Mouse (Mus musculus) small intestine, adult 10 weeks (tissue): ENCODE results near the gene Dus2. TPM values are rescaled to one million over a fixed set of nuclear protein-coding genes. Genes with fewer than 3 reads are reported as not detected.

Experiments used
- polyA plus RNA-seq: library from polyadenylated mRNA; stranded (reverse); fragments of 350-450 nt; fragmentation: Illumina TruSeq; extraction: RNeasy Lipid Tissue Mini Kit (QIAGEN cat#74804); gene quantifications from one replicate; pipeline ENCODE4 v1.2.3, GENCODE M21; 2014; ENCODE audit warnings: low replicate concordance

Dus2 gene
- polyA plus RNA-seq, result 1.3 TPM

DNA sequence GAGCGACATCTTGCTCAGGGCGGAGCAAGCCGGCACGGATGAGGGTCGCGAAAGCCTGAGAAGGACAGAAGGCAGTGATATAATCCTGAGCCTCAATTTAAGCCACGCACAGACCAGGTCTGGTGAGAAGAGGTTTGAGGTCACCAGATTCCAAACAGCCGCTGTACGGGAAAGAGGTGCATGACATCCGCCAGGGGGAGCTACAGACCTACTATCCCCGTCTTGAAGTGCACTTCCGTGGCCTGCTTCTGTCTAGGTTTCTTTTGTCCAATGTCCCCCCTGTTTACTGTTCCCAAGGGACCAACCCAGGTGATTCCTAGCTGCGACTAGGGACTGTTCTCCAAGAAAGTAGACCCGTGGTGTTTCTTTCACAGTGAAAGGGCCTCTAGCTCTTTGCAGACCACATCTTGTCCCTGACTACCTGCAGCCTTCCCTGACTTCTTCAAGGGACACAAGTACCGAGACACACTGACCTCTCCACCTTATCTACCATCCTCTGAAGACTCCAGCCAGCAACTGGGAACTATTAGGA lies at the start of gene Dus2:
Gene Dus2, plus strand, starts transcription at position 482 of the 532 bp plus-strand sequence.

DNA sequence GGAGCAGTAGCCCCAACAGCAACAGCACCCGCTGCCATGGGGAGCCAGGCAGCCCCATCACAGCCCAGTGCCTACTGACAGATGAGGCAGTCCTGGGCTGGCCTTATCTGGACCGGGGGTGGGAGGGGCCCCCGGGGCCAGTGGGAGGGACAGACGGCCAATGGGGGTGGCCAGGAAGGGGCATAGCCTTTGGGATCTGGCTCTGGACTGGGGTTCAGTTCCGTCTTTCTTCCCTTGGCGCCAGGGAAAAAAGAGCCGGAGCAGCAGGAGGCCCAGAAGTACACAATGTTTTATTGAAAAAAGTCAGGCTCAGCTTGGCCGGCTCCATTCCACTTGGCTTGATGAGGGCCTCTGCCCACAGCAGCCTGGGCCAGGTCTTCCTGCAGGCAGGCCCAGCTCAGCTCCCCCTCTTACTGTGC lies 47.8 kb upstream of the Dus2 start, which contains the start of gene Lcat:
Gene Lcat, minus strand, starts transcription at position 62 of the 419 bp plus-strand sequence.

DNA sequence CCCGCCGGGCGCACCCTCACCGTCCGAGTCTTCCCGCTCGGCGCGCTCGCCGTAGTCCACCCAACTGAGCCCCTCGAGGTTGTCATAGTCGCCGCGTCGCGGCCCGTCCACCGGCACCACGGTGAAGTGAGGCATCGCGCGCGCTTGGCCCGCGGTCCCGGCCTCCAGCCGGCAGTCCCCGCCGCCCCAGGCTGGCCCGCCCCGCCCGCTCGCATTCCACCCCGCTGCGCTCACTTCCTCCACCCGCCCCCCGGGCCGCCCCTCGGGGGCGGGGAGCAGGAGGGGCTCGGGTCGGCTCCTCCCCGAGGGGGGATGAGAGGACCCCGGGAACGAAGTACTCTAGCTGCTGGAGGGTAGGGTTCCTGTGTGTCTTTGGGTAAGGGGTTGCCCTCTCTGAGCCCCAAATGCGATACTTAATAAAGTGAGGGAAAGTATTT lies 25.2 kb upstream of the Dus2 start, which contains the start of gene Slc12a4:
Gene Slc12a4, minus strand, starts transcription at position 193 of the 437 bp plus-strand sequence.

DNA sequence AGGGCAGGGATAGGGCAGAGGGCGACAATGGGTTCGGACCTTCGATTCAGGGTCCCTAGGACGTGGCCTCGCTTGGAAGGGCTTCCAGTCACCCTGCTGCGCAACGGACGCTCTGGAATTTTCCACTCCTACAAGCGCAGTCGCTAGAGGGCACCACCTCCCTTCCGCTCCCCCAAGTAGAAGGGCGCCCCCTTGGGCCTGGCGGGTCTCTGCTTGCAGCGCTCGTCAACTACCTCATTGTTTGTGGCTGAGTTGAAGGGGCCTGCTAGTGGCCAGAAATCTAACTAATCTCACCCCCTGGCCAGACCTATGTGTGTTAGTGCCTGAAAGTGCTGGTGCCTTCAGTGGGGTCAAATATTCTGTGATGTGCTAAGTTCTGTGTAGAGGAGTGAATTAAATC lies 11.8 kb upstream of the Dus2 start, which contains the start of gene Dpep3:
Gene Dpep3, minus strand, starts transcription at position 105 of the 400 bp plus-strand sequence.

DNA sequence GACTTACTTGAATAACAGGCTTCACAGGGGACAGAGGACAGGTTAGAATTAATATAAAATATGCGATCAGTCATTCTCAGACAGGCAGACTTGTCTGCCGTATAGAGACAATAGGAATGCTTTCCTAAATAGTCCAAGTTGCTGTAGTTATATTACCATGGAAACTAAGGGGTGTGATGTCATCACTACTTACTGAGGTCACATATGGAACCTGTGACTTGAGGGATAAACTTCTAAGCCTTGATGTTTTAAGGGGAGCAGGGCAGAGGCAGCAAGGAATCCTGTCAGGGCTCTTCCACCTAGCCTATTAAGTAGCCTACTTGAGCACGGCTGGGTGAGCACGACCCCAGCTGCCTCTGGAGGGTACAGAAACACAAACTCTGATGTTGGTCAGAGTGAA lies 14.7 kb downstream of the Dus2 start, which contains the start of gene Dpep2nb:
Gene Dpep2nb, minus strand, starts transcription at position 101 of the 400 bp plus-strand sequence.

DNA sequence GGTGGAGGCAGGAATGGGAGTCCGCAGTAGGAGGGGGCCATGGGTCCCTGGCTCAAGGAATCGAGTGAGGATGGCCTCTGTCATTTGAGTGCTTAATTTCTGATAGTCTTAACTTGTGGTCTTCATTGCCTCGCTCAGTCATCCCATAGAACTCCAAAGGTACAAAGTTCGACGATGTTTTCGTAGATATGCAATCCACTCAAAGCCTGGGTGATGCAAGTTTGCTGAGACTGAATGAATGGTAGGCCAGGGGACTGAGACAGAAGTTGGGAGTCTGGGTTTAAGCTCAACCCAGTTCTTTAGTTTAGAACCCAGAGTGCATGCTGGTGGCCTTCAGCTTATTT lies 20.5 kb downstream of the Dus2 start, which contains the start of gene Ddx28:
Gene Ddx28, minus strand, starts transcription at position 240 of the 344 bp plus-strand sequence.

DNA sequence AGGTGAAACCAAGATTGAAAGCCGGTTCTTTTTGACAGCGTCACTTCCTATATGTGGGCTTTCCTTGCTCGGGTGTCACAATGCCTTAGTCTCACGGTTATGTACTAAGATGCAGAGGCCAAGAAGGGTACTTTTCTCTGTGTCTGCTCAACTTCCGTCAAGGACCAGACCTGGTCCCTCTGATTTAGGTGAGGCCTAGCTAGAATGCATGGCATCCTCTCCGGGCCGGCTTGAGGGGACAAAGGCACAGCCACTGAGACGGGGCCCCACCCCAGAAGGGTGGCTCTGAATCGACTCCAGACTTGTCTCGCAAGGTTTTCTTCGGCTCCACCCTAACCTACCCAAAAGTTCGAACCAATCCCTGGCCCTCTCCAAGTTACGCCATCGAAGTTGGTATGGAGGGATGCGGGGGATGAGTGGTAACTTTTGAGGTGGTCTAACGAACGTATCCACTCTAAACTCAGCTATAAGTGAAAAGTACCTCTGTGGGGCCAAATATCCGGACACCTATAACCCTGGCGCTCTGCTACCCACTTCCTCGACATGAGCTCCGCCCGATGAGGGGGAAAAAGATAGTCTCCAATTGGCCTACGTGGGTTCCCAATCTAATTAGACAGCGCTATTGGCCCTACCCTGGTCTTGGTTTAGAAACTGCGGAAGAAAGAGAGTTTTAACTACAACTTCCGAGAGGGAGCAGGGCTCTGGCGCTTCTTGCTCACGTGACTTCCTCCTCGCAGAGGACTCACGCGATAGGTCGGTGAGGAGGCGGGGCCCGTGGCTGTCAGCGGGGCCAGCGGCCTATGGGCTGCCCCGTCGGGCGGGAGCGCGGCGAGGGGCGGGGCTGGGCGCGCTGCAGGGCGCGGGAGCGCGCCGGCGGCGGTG lies 67.8 kb downstream of the Dus2 start, which contains the start of gene Nfatc3:
Gene Nfatc3, plus strand, starts transcription at position 110 of the 882 bp plus-strand sequence.

Other genes starting within 250 kb of the Dus2 start
- gene Gfod2, start 232.7 kb upstream of the Dus2 start, polyA plus RNA-seq, result 0.22 TPM
- gene Ranbp10, start 164.0 kb upstream of the Dus2 start, polyA plus RNA-seq, result 3.2 TPM
- not detected for gene Tsnaxip1, start 163.6 kb upstream of the Dus2 start, polyA plus RNA-seq
- 1.1 TPM for gene Cenpt, start 138.1 kb upstream of the Dus2 start, polyA plus RNA-seq
- gene Thap11, start 136.2 kb upstream of the Dus2 start, polyA plus RNA-seq, result 4.3 TPM
- gene Nutf2, start 130.8 kb upstream of the Dus2 start, polyA plus RNA-seq, result 40.2 TPM
- 1.5 TPM for gene Edc4, start 110.5 kb upstream of the Dus2 start, polyA plus RNA-seq
- not detected for gene Nrn1l, start 97.8 kb upstream of the Dus2 start, polyA plus RNA-seq
- gene Pskh1, start 90.9 kb upstream of the Dus2 start, polyA plus RNA-seq, result 0.52 TPM
- 24.9 TPM for gene Ctrl, start 57.5 kb upstream of the Dus2 start, polyA plus RNA-seq
- 1.7 TPM for gene Psmb10, start 52.9 kb upstream of the Dus2 start, polyA plus RNA-seq
- gene Lcat, start 48.0 kb upstream of the Dus2 start, polyA plus RNA-seq, result not detected
- gene Slc12a4, start 25.2 kb upstream of the Dus2 start, polyA plus RNA-seq, result 0.26 TPM
- gene Dpep3, start 11.9 kb upstream of the Dus2 start, polyA plus RNA-seq, result not detected
- not detected for gene Dpep2nb, start 14.6 kb downstream of the Dus2 start, polyA plus RNA-seq
- gene Ddx28, start 20.5 kb downstream of the Dus2 start, polyA plus RNA-seq, result 1.4 TPM
- 75.6 TPM for gene Nfatc3, start 67.5 kb downstream of the Dus2 start, polyA plus RNA-seq
- gene Esrp2, start 145.6 kb downstream of the Dus2 start, polyA plus RNA-seq, result 5.4 TPM
- gene Pla2g15, start 159.1 kb downstream of the Dus2 start, polyA plus RNA-seq, result 0.82 TPM
- 3.3 TPM for gene Slc7a6, start 177.5 kb downstream of the Dus2 start, polyA plus RNA-seq
- 41.1 TPM for gene Slc7a6os, start 219.6 kb downstream of the Dus2 start, polyA plus RNA-seq
- 2.0 TPM for gene Prmt7, start 219.6 kb downstream of the Dus2 start, polyA plus RNA-seq